Mouse (Mus musculus): ENCODE results near the gene Fgfr2. TPM values are rescaled to one million over a fixed set of nuclear protein-coding genes. Genes with fewer than 3 reads are reported as not detected.

The Fgfr2 gene
- total RNA-seq, 1 experiment, result 37.5 TPM

GRCm38 (mm10) chr7:130693800-130694193, 2429.4 kb downstream of the Fgfr2 start:
- no peak overlapping the region for H3K27ac ChIP-seq (ENCODE audit: insufficient read depth, low read depth, low read length, poor library complexity, severe bottlenecking)
- H3K4me1 ChIP-seq (ENCODE audit: control insufficient read depth in 2 of 2, insufficient read depth in 2 of 2, low read length in 2 of 2, poor library complexity in 1 of 2), result peaks cover 2 to 23% of the 10 kb centered on the region in 2 experiments
- H3K4me3 ChIP-seq (ENCODE audit: insufficient read depth in 1 of 2, low read depth in 1 of 2, low read length in 2 of 2, poor library complexity in 1 of 2, severe bottlenecking in 1 of 2), result peak overlapping the region; percentile 79 to 82
- H3K9ac ChIP-seq (ENCODE audit: insufficient read depth, low read depth, low read length, poor library complexity, severe bottlenecking), result peak overlapping the region; percentile 85
- no peaks in the 10 kb centered on the region for H3K9me3 ChIP-seq (ENCODE audit: control insufficient read depth, insufficient read depth, low read depth, low read length)
- no peak for TF ChIP-seq ZNF384 (IDR thresholded peaks at IDR 0.05; ENCODE audit: low read depth, low read length)
- TF ChIP-seq HCFC1 (IDR thresholded peaks at IDR 0.05; ENCODE audit: borderline replicate concordance, insufficient read depth, low read length), result no peak
- no peak for TF ChIP-seq MAFK (IDR thresholded peaks at IDR 0.05; ENCODE audit: insufficient read depth, low read depth, low read length)
- no peak for TF ChIP-seq ZC3H11A (IDR thresholded peaks at IDR 0.05; ENCODE audit: borderline replicate concordance, low read depth, low read length)
- in situ Hi-C loops (cut with MboI; ENCODE audit: low sequenced_read_pairs in 2 of 2, unreplicated experiment in 2 of 2), result no loop called here
- H3K36me3 ChIP-seq (ENCODE audit: control insufficient read depth, insufficient read depth, low read length, poor library complexity, severe bottlenecking), result peaks cover 2% of the 10 kb centered on the region; the same call in 1 of the 2 replicates
- DNase-seq (ENCODE audit: low read depth, low spot score), result no peak

DNA sequence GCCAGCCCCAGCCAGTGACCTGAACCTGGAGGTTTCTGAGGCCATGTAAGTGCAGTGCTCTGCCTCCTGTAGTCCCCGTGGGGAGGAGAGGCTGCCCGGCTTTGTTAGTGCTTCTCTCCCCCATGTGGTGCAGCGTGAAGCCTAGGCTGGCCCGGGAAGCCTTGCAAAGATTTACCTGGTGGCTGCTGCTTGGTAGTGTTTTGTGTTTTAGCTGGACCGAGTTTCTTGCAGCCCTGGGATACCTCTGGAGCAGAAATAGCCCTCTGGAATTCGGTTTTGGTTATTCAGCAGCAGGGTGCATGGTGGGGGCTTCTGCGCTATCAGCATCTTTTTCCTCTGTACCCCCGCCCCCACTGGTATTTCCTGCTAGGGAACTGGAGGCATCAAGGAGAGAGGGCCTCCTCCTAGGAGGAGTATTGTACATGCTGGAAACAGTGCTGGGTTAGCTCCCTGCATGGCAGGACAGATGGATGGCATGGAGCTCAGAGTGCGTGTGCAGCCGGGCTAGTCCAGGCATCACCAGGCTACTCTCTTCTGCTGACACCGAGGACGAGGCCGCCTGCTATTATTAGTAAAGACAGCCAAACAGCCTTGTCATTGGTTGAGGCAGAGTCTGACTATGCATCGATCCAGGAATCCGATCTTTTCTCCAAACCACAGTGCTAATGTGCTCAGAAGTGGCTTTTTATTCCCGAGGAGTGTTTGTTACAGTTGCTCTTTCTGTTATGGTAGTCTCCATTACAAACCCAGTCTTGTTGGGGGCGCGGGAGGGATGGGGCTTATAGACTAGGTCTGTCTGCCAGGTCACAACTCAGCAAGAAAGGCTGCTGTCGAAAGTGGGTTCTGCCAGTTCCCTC, 2430.0 kb downstream of the Fgfr2 start:
- in situ Hi-C loops (cut with MboI; ENCODE audit: low sequenced_read_pairs in 2 of 2, unreplicated experiment in 2 of 2), result no loop called here
- peak overlapping the region; percentile 55 for H3K27ac ChIP-seq (ENCODE audit: insufficient read depth, low read depth, low read length, poor library complexity, severe bottlenecking)
- H3K4me1 ChIP-seq (ENCODE audit: control insufficient read depth in 2 of 2, insufficient read depth in 2 of 2, low read length in 2 of 2, poor library complexity in 1 of 2), result peaks cover 2 to 23% of the 10 kb centered on the region in 2 experiments
- H3K9ac ChIP-seq (ENCODE audit: insufficient read depth, low read depth, low read length, poor library complexity, severe bottlenecking), result peak overlapping the region; percentile 85
- H3K4me3 ChIP-seq (ENCODE audit: insufficient read depth in 1 of 2, low read depth in 1 of 2, low read length in 2 of 2, poor library complexity in 1 of 2, severe bottlenecking in 1 of 2), result peak overlapping the region; percentile 79 to 82
- no peak for DNase-seq (ENCODE audit: low read depth, low spot score)
- TF ChIP-seq HCFC1 (IDR thresholded peaks at IDR 0.05; ENCODE audit: borderline replicate concordance, insufficient read depth, low read length) (no peak; the same call in 1 of the 2 replicates), ZC3H11A (IDR thresholded peaks at IDR 0.05; ENCODE audit: borderline replicate concordance, low read depth, low read length) (no peak), MAFK (IDR thresholded peaks at IDR 0.05; ENCODE audit: insufficient read depth, low read depth, low read length) (no peak; the same call in 1 of the 2 replicates), ZNF384 (IDR thresholded peaks at IDR 0.05; ENCODE audit: low read depth, low read length) (no peak), CHD2 (IDR thresholded peaks at IDR 0.05; ENCODE audit: low read depth, low read length) (no peak)
- H3K36me3 ChIP-seq (ENCODE audit: control insufficient read depth, insufficient read depth, low read length, poor library complexity, severe bottlenecking), result peaks cover 2% of the 10 kb centered on the region; the same call in 1 of the 2 replicates
- no peaks in the 10 kb centered on the region for H3K9me3 ChIP-seq (ENCODE audit: control insufficient read depth, insufficient read depth, low read depth, low read length)

GRCm38 (mm10) chr7:130692392-130692942, 2430.7 kb downstream of the Fgfr2 start:
- Histone ChIP-seq H3K36me3 (ENCODE audit: control insufficient read depth, insufficient read depth, low read length, poor library complexity, severe bottlenecking) (peaks cover 3% of the 10 kb centered on the region; the same call in 1 of the 2 replicates), H3K9ac (ENCODE audit: insufficient read depth, low read depth, low read length, poor library complexity, severe bottlenecking) (peak overlapping the region; percentile 85), H3K4me3 (ENCODE audit: insufficient read depth in 1 of 2, low read depth in 1 of 2, low read length in 2 of 2, poor library complexity in 1 of 2, severe bottlenecking in 1 of 2) (peak overlapping the region; percentile 79 to 82), H3K9me3 (ENCODE audit: control insufficient read depth, insufficient read depth, low read depth, low read length) (no peaks in the 10 kb centered on the region), H3K27ac (ENCODE audit: insufficient read depth, low read depth, low read length, poor library complexity, severe bottlenecking) (peak overlapping the region; percentile 55), H3K4me1 (ENCODE audit: control insufficient read depth in 2 of 2, insufficient read depth in 2 of 2, low read length in 2 of 2, poor library complexity in 1 of 2) (peaks cover 2 to 24% of the 10 kb centered on the region in 2 experiments)
- peak; percentile 42 for DNase-seq (ENCODE audit: low read depth, low spot score)
- in situ Hi-C loops (cut with MboI; ENCODE audit: low sequenced_read_pairs in 2 of 2, unreplicated experiment in 2 of 2), result no loop called here
- TF ChIP-seq HCFC1 (IDR thresholded peaks at IDR 0.05; ENCODE audit: borderline replicate concordance, insufficient read depth, low read length), result peak; percentile 37; the same call in 1 of the 2 replicates
- no peak for TF ChIP-seq ZNF384 (IDR thresholded peaks at IDR 0.05; ENCODE audit: low read depth, low read length)
- TF ChIP-seq MAFK (IDR thresholded peaks at IDR 0.05; ENCODE audit: insufficient read depth, low read depth, low read length), result no peak
- no peak for TF ChIP-seq CHD2 (IDR thresholded peaks at IDR 0.05; ENCODE audit: low read depth, low read length)

GRCm38 (mm10) chr7:130691931-130692330, 2431.2 kb downstream of the Fgfr2 start:
- peaks cover 3% of the 10 kb centered on the region; the same call in 1 of the 2 replicates for H3K36me3 ChIP-seq (ENCODE audit: control insufficient read depth, insufficient read depth, low read length, poor library complexity, severe bottlenecking)
- H3K9ac ChIP-seq (ENCODE audit: insufficient read depth, low read depth, low read length, poor library complexity, severe bottlenecking), result peak overlapping the region; percentile 4; the same call in 1 of the 2 replicates
- in situ Hi-C loops (cut with MboI; ENCODE audit: low sequenced_read_pairs in 2 of 2, unreplicated experiment in 2 of 2), result no loop called here
- H3K4me1 ChIP-seq (ENCODE audit: control insufficient read depth in 2 of 2, insufficient read depth in 2 of 2, low read length in 2 of 2, poor library complexity in 1 of 2), result peaks cover 2 to 27% of the 10 kb centered on the region in 2 experiments
- H3K4me3 ChIP-seq (ENCODE audit: insufficient read depth in 1 of 2, low read depth in 1 of 2, low read length in 2 of 2, poor library complexity in 1 of 2, severe bottlenecking in 1 of 2), result peak overlapping the region; percentile 79 to 82; a peak in 2 of 4 replicates
- TF ChIP-seq HCFC1 (IDR thresholded peaks at IDR 0.05; ENCODE audit: borderline replicate concordance, insufficient read depth, low read length) (no peak), ZNF384 (IDR thresholded peaks at IDR 0.05; ENCODE audit: low read depth, low read length) (no peak)
- no peaks in the 10 kb centered on the region for H3K9me3 ChIP-seq (ENCODE audit: control insufficient read depth, insufficient read depth, low read depth, low read length)
- no peak for DNase-seq (ENCODE audit: low read depth, low spot score)
- no peak overlapping the region for H3K27ac ChIP-seq (ENCODE audit: insufficient read depth, low read depth, low read length, poor library complexity, severe bottlenecking)
